Mouse (Mus musculus): ENCODE data around the gene Snrk. TPM values are rescaled to one million over a fixed set of nuclear protein-coding genes. Genes with fewer than 3 reads are reported as not detected.

The Snrk gene
- polyA plus RNA-seq, 1 experiment from 2014 or later = 80.2 TPM

DNA sequence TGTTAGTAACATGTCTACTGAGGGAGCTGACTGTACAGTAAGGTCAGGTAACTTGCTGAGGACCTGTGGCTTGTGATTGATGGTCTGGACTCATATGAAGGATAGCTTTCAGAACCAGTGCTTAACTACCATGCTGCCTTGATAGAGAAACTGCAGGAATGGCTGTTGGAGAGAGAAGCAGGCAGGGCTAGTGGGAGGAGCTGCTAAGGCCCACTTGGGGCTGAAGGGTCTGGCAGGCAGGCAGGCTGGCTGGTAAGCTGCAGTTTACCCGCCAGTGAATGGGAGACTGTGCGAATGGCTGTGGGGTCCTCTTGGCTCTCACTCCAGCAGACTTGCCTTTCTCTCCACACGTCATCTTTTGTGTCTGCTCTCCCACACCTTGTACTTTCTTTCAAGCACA, 13.6 kb downstream of the Snrk start:
- Histone ChIP-seq H3K27me3 (no peaks in the 10 kb centered on the region), H3K9ac (no peak overlapping the region), H3K27ac (replicated peaks) (no peak overlapping the region), H3K4me3 (no peak overlapping the region), H3K4me2 (no peak overlapping the region), H3K36me3 (no peaks in the 10 kb centered on the region), H3K4me1 (replicated peaks) (peaks cover 22% of the 10 kb centered on the region; the same call in 1 of the 2 replicates), H3K9me3 (no peaks in the 10 kb centered on the region)
- WGBS = 47% methylated on average over 3 of the region's 3 CpGs
- ATAC-seq (ENCODE audit: low FRiP score, low read depth) = no peak

DNA sequence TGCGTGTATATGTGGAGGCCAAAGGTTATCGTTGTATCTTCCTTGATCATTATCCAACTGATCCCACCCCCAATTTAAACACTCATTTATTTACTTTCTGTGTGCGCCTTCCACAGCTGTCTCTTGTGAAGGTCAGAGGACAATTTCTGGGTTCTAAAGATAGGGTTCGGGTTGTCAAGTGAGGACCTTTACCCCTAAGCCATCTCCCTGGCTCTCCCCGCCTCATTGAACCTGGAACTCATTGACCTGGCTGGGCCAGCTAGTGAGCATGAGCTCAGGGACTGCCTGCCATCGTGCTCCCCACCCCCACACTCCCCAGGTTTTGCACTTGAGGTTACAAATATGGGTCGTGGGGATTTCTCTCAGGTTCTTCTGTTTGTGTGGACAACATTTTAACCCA, 15.1 kb downstream of the Snrk start:
- 78% methylated on average over 7 of the region's 7 CpGs for WGBS
- Histone ChIP-seq H3K27me3 (no peaks in the 10 kb centered on the region), H3K4me2 (no peak overlapping the region), H3K36me3 (peaks cover 4% of the 10 kb centered on the region; the same call in 1 of the 2 replicates), H3K4me1 (replicated peaks) (peaks cover 22% of the 10 kb centered on the region; the same call in 1 of the 2 replicates), H3K9me3 (no peaks in the 10 kb centered on the region), H3K27ac (replicated peaks) (no peak overlapping the region), H3K9ac (no peak overlapping the region), H3K4me3 (no peak overlapping the region)
- no peak for ATAC-seq (ENCODE audit: low FRiP score, low read depth)

DNA sequence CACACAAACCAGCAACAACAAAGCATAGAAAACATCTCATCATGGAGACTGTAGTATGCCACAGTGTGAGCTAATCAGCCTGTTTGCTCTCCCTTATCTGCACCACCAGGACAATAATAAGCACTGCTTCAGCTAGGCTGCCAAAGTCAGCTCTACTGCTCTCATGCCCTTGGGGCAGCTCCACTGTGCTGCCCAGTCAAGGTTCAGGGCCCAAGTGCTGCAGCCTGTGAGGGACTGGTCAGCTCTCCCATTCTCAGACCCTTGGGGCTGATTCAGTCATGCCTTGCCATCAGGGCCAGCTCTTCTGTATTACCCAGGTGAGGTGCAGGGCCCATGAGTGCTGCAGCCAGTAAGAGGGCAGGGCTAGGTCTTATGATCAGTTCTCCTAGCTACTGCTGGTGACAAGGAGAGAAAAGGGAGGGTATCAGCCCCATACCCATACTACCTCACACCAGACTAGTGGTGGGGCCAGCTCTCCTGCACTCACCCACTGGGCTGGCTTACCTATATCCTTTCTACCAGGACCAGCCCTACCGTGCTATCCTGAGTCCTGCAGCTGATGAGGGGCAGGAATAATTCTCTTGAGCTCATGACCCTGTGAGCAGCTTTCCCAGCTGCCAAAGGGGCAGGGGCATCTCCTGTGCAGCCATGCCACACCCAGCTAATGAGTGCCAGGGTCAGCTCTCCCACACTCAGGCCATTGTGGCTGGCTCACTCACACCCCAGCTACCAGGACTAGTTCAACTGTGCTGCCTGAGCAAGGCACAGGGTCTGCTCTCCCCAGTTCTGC, 18.2 kb downstream of the Snrk start:
- no peak overlapping the region for H3K4me2 ChIP-seq
- H3K27me3 ChIP-seq = no peaks in the 10 kb centered on the region
- no peak overlapping the region for H3K9ac ChIP-seq
- WGBS = 80% methylated on average over 1 of the region's 1 CpGs
- H3K4me1 ChIP-seq (replicated peaks) = peaks cover 21% of the 10 kb centered on the region
- H3K9me3 ChIP-seq = no peaks in the 10 kb centered on the region
- 0 out of 2 replicates have a peak, but pooled peaks have one; percentile 8 for ATAC-seq (ENCODE audit: low FRiP score, low read depth)
- no peak overlapping the region for H3K27ac ChIP-seq (replicated peaks)
- H3K4me3 ChIP-seq = no peak overlapping the region
- H3K36me3 ChIP-seq = peaks cover 7% of the 10 kb centered on the region

DNA sequence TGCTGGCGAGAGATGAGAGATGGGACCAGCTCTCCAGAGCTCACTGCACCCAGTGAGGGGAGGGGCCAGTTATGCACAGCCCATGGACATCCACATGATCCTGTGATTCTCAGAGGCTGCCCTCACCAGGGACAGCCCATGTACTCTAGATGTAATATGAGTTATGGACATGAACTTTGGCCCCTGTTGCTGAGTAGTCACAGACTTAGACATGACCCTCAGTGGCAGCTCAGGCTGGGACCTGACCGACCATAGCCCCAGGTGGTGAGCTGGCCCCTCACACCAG, 18.8 kb downstream of the Snrk start:
- no peaks in the 10 kb centered on the region for H3K27me3 ChIP-seq
- peaks cover 15% of the 10 kb centered on the region for H3K4me1 ChIP-seq (replicated peaks)
- no peak overlapping the region for H3K4me3 ChIP-seq
- H3K36me3 ChIP-seq = peaks cover 7% of the 10 kb centered on the region
- 88% methylated on average over 2 of the region's 2 CpGs for WGBS
- no peak overlapping the region for H3K9ac ChIP-seq
- 0 out of 2 replicates have a peak, but pooled peaks have one; percentile 27 for ATAC-seq (ENCODE audit: low FRiP score, low read depth)
- H3K9me3 ChIP-seq = no peaks in the 10 kb centered on the region
- no peak overlapping the region for H3K4me2 ChIP-seq
- H3K27ac ChIP-seq (replicated peaks) = no peak overlapping the region

DNA sequence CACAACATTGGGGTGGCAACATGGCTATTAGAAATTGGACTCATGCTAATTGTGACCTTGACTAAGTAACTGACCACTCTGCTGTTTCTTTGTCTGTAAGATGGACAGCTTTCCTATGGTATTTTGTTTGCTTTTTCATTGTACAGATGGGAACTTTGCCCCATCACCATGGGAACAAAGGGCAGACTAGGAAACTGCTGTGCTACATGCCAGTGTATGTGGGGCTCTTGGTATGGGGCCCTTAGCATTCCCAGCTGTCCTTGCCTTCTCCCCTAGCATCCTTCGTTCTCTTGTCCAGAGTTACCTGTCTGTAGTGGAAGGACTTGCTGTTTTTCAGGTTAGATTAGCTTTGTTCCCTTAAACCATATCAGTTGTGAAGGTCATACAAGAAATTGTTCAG, 20.9 kb downstream of the Snrk start:
- H3K4me3 ChIP-seq = no peak overlapping the region
- peaks cover 7% of the 10 kb centered on the region for H3K36me3 ChIP-seq
- no peaks in the 10 kb centered on the region for H3K9me3 ChIP-seq
- H3K9ac ChIP-seq = no peak overlapping the region
- no peak for ATAC-seq (ENCODE audit: low FRiP score, low read depth)
- WGBS = 47% methylated on average over 1 of the region's 1 CpGs
- no peak overlapping the region for H3K4me2 ChIP-seq
- peaks cover 8% of the 10 kb centered on the region; the same call in 1 of the 2 replicates for H3K4me1 ChIP-seq (replicated peaks)
- H3K27ac ChIP-seq (replicated peaks) = no peak overlapping the region
- H3K27me3 ChIP-seq = no peaks in the 10 kb centered on the region

DNA sequence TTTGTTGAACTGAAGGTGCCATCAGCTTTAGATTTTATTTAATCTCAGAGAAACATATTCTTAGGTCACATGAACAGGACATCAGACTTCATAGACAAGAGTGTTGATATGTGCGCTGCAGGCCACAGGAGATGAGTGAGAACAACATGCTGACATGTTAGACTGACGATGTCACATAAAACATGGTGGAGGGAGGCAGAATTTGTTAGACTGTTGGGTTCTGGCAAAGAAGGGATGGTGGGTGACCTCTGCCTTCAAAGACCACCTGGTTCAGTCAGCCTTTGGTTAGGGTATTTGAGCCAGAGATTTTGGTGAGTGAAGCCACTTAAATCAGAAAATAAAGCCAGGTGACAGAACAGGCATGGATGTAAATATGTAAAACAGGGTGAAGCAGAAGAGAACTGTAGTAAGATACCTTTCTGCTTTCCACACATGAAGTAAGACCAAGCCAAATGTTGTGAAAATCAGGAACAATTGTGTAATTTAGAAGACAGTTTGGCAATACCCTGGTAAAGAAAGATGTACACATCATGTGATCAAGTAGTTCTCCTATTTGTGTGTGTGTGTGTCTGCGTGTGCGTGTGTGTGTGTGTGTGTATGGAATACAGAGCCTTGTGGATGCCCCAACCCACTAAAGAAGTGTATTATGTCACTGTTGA, 21.4 kb downstream of the Snrk start:
- 92% methylated on average over 4 of the region's 4 CpGs for WGBS
- Histone ChIP-seq H3K27ac (replicated peaks) (no peak overlapping the region), H3K27me3 (no peaks in the 10 kb centered on the region), H3K4me1 (replicated peaks) (peaks cover 8% of the 10 kb centered on the region; the same call in 1 of the 2 replicates), H3K4me3 (no peak overlapping the region), H3K9ac (no peak overlapping the region), H3K9me3 (no peaks in the 10 kb centered on the region), H3K36me3 (peaks cover 7% of the 10 kb centered on the region), H3K4me2 (no peak overlapping the region)
- ATAC-seq (ENCODE audit: low FRiP score, low read depth) = no peak

DNA sequence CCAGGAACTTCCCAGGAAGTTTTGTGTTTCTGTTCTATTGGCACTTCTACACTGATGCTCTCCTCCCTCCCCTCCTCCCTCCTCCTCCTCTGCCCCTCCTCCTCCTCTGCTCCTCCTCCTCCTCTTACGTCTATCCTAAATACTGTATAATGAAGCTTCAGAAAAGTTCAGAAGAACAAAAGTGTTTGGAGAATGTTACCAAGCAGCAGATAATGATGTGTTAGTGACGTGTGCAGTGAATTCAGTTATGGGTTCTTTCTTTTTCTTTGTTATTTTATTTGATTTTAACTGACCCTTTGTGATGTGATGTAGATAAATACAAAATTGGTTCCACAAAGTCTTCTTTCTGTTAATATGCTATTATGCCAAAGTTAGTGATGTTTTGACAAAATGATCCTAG, 22.2 kb downstream of the Snrk start:
- Histone ChIP-seq H3K9me3 (no peaks in the 10 kb centered on the region), H3K4me3 (no peak overlapping the region), H3K4me1 (replicated peaks) (peaks cover 8% of the 10 kb centered on the region; the same call in 1 of the 2 replicates), H3K27me3 (no peaks in the 10 kb centered on the region), H3K4me2 (no peak overlapping the region), H3K9ac (no peak overlapping the region), H3K27ac (replicated peaks) (no peak overlapping the region), H3K36me3 (peaks cover 7% of the 10 kb centered on the region)
- WGBS = 61% methylated on average over 2 of the region's 2 CpGs
- no peak for ATAC-seq (ENCODE audit: low FRiP score, low read depth)

DNA sequence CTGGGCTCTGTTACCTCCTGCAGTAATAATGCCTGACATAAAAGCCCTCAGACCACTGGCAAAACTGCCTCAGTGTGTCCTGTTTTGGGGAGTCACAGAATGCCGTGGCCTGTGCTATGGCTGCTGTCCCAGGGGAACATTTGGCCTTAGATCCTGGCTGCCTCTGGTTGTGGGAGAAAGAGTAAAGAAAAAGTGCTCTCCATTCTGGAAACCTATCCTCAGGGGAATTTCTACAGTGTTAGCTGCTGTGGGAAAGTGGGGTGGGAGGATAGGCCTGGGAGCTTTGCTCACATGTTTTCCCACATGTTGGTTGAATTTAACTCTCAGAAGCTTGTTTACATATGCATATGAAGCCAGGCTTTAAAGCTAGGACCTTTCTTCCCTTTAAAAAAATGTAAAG, 26.2 kb downstream of the Snrk start:
- Histone ChIP-seq H3K4me2 (no peak overlapping the region), H3K36me3 (peaks cover 9% of the 10 kb centered on the region), H3K9me3 (no peaks in the 10 kb centered on the region), H3K27me3 (no peaks in the 10 kb centered on the region), H3K9ac (no peak overlapping the region), H3K27ac (replicated peaks) (no peak overlapping the region), H3K4me3 (no peak overlapping the region), H3K4me1 (replicated peaks) (peaks cover 6% of the 10 kb centered on the region)
- WGBS = 58% methylated on average over 1 of the region's 1 CpGs
- no peak for ATAC-seq (ENCODE audit: low FRiP score, low read depth)

DNA sequence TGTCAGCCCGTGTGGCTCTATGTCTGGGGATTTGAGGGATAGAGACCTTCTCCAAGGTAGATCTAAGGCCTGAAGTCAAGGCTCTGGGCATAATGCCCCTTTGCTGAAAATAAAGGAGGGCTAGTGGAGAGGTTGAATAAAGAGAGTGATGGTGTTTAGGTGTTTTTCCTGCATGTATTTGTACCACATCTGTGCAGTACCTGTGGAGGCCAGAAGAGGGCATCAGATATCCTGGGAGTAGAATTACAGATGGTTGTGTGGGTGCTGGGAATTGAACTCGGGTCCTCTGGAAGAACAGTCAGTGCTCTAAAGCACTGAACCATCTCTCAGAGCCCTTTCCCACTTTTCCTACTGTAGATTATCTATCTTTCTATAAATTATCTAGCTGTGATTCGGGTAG, 27.7 kb downstream of the Snrk start:
- H3K27me3 ChIP-seq = no peaks in the 10 kb centered on the region
- no peak overlapping the region for H3K27ac ChIP-seq (replicated peaks)
- H3K9me3 ChIP-seq = no peaks in the 10 kb centered on the region
- H3K4me1 ChIP-seq (replicated peaks) = peaks cover 6% of the 10 kb centered on the region
- H3K4me2 ChIP-seq = no peak overlapping the region
- H3K36me3 ChIP-seq = peaks cover 9% of the 10 kb centered on the region
- WGBS = 98% methylated on average over 3 of the region's 3 CpGs
- H3K9ac ChIP-seq = no peak overlapping the region
- no peak for ATAC-seq (ENCODE audit: low FRiP score, low read depth)
- no peak overlapping the region for H3K4me3 ChIP-seq

DNA sequence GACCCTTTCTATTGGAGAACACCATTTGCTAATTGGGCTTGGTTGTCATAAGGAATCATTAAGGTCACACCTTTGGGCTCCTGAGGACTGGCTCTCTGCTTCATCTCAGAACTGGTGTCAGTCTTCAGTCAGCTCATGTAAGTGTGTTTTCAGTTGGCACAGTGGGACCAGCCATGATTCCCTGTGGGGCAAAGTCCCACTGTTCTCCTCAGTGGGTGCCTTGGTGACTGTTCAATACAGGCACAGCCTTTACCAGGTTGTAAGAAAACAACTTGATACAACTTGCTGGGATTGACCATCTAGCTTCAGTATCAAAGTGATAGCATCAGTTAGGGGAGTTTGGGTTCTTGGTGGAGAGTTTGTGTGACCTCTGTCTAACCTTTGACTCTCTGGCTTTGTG, 28.6 kb downstream of the Snrk start:
- no peak for ATAC-seq (ENCODE audit: low FRiP score, low read depth)
- no peaks in the 10 kb centered on the region for H3K27me3 ChIP-seq
- H3K9me3 ChIP-seq = no peaks in the 10 kb centered on the region
- no peak overlapping the region for H3K4me2 ChIP-seq
- H3K4me3 ChIP-seq = no peak overlapping the region
- H3K27ac ChIP-seq (replicated peaks) = no peak overlapping the region
- H3K4me1 ChIP-seq (replicated peaks) = peaks cover 6% of the 10 kb centered on the region
- peaks cover 9% of the 10 kb centered on the region for H3K36me3 ChIP-seq
- H3K9ac ChIP-seq = no peak overlapping the region

DNA sequence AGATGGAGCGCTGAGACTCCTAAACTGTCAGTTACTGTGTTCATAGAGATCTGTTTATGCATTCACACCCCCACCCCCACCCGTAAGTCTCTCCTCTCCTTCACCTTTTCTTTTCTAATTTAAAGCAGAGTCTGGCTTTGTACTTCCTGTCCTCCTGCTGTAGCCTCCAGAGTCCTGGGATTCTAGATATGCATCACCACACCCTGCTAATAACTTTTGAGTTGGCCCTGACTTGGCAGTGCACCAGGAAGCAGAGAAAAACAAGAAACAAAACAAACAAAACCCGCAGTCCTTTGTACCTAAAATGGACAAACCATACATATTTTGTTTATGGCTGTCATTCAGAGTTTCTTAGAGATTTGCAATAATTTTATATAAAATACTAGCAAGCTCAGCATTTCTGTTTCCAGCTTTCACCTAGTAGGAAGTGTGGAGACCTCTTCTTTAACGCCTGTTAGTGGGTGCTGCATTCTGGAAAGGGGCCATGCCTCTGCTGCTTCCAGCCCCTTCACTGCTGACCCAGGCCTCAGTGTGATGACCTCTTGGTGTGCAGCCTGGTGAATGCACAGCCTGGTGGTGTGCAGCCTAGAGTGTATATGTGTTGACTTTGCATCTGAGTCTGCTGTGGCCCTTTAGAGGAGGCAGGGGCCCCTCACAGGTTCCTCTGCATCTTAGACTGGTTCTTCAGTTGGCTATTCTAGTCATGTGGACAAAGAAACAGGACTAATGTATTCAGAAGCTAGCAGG, 29.2 kb downstream of the Snrk start:
- WGBS = 77% methylated on average over 4 of the region's 4 CpGs
- Histone ChIP-seq H3K9me3 (no peaks in the 10 kb centered on the region), H3K4me3 (no peak overlapping the region), H3K4me1 (replicated peaks) (peaks cover 6% of the 10 kb centered on the region), H3K9ac (no peak overlapping the region), H3K4me2 (no peak overlapping the region), H3K27ac (replicated peaks) (no peak overlapping the region), H3K36me3 (peaks cover 9% of the 10 kb centered on the region), H3K27me3 (no peaks in the 10 kb centered on the region)
- no peak for ATAC-seq (ENCODE audit: low FRiP score, low read depth)

DNA sequence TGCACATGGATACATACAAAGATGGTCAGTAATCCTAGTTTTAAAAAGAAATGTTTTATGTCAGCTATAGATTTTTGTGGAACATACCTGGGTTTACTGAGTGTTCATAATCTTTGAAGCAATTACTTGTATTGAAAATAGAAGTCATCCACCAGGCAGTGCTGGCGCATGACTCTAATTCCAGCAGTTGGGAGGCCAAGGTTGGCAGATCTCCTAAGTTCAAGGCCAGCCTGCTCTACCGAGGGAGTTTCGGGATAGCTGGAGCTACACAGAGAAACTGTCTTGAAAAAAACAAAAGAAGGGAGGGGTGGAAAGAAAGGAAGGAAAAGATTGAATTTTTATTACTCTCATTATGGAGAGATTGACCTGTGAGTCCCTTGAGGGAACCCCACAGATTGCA, 31.3 kb downstream of the Snrk start:
- WGBS = 88% methylated on average over 3 of the region's 3 CpGs
- no peak for ATAC-seq (ENCODE audit: low FRiP score, low read depth)
- Histone ChIP-seq H3K4me2 (no peak overlapping the region), H3K4me3 (no peak overlapping the region), H3K27me3 (no peaks in the 10 kb centered on the region), H3K4me1 (replicated peaks) (peaks cover 6% of the 10 kb centered on the region), H3K27ac (replicated peaks) (no peak overlapping the region), H3K9me3 (no peaks in the 10 kb centered on the region), H3K36me3 (peaks cover 9% of the 10 kb centered on the region), H3K9ac (no peak overlapping the region)

All from hindbrain, embryonic 15.5 days (tissue).